ENCODE assay signal across 10 mouse cellular contexts in genomic region chr16:73097176-73097575, GRCm38 (mm10).
DNase-seq lines count a peak whose midpoint lies in the region; ATAC-seq and TF ChIP-seq lines count a peak whose summit lies in the region.
"Had no signal": no experiment of that assay in that cellular context is flagged by ENCODE, and none has a peak within 500 bp of the region (broad histone marks: within the 10 kb centered on the region; RNA-seq: fewer than 3 reads in every experiment).

No protein-coding gene starts in this region.

- peak overlapping the region; percentile 49 for H3K27ac ChIP-seq in ES-Bruce4 (ENCODE audit: insufficient read depth, low read length)
- no peak overlapping the region for H3K27ac ChIP-seq in forebrain, embryonic 13.5 days
- H3K27ac ChIP-seq in intestine, postnatal 0 days (ENCODE audit: low read depth, low read length), result no peak overlapping the region

- H3K4me3 ChIP-seq in ES-Bruce4 (ENCODE audit: low read depth, low read length), result no peak overlapping the region
- no peak overlapping the region for H3K4me3 ChIP-seq in forebrain, embryonic 13.5 days
- H3K4me3 ChIP-seq in intestine, postnatal 0 days (ENCODE audit: low read depth, low read length), result no peak overlapping the region
- H3K4me3 ChIP-seq: erythroblast, embryonic 14.5 days had no signal

- no peaks in the 10 kb centered on the region for H3K36me3 ChIP-seq in ES-Bruce4 (ENCODE audit: control insufficient read depth, insufficient read depth, low read length, poor library complexity, severe bottlenecking)
- H3K36me3 ChIP-seq in forebrain, embryonic 13.5 days (ENCODE audit: poor library complexity, severe bottlenecking), result no peaks in the 10 kb centered on the region
- no peaks in the 10 kb centered on the region for H3K36me3 ChIP-seq in intestine, postnatal 0 days (ENCODE audit: control insufficient read depth, insufficient read depth)

- 21% methylated on average over 14 of the region's 14 CpGs for WGBS in forebrain, embryonic 13.5 days
- 60% methylated on average over 14 of the region's 14 CpGs for WGBS in intestine, postnatal 0 days

- H3K27me3 ChIP-seq in ES-Bruce4 (ENCODE audit: control insufficient read depth, insufficient read depth, low read length, poor library complexity, severe bottlenecking), result no peaks in the 10 kb centered on the region
- H3K27me3 ChIP-seq in forebrain, embryonic 13.5 days, result no peaks in the 10 kb centered on the region
- H3K27me3 ChIP-seq in intestine, postnatal 0 days (replicated peaks; ENCODE audit: control insufficient read depth, insufficient read depth, low read length), result no peaks in the 10 kb centered on the region

- TF ChIP-seq EP300 in ES-Bruce4 (IDR thresholded peaks at IDR 0.05; ENCODE audit: insufficient read depth, low read depth, low read length), result no peak

- peak overlapping the region; percentile 38 for H3K4me2 ChIP-seq in forebrain, embryonic 13.5 days
- no peak overlapping the region for H3K4me2 ChIP-seq in intestine, postnatal 0 days (replicated peaks; ENCODE audit: low read depth)

- peaks cover 4% of the 10 kb centered on the region for H3K4me1 ChIP-seq in ES-Bruce4 (ENCODE audit: control insufficient read depth, insufficient read depth, low read length)
- peaks cover 11% of the 10 kb centered on the region; the same call in 1 of the 2 replicates for H3K4me1 ChIP-seq in forebrain, embryonic 13.5 days
- H3K4me1 ChIP-seq in intestine, postnatal 0 days (replicated peaks; ENCODE audit: control insufficient read depth, insufficient read depth, low read length), result no peaks in the 10 kb centered on the region

- DNase-seq in adrenal gland, adult 8-10 months, result peak; percentile 39
- DNase-seq in frontal cortex, postnatal 10 days (ENCODE audit: low spot score in 2 of 2), result no peak
- DNase-seq in right cerebral cortex, adult 2 months (ENCODE audit: low spot score in 2 of 2), result no peak
- DNase-seq: kidney, adult 9 months had no signal

- no peak overlapping the region for H3K9ac ChIP-seq in ES-Bruce4 (ENCODE audit: low read depth, poor library complexity, severe bottlenecking)
- no peak overlapping the region for H3K9ac ChIP-seq in forebrain, embryonic 13.5 days
- no peak overlapping the region for H3K9ac ChIP-seq in intestine, postnatal 0 days (ENCODE audit: low read depth, low read length)

- H3K9me3 ChIP-seq in ES-Bruce4 (replicated peaks; ENCODE audit: control insufficient read depth, insufficient read depth, low read length, poor library complexity, severe bottlenecking), result no peaks in the 10 kb centered on the region
- no peaks in the 10 kb centered on the region for H3K9me3 ChIP-seq in forebrain, embryonic 13.5 days (replicated peaks)
- no peaks in the 10 kb centered on the region for H3K9me3 ChIP-seq in intestine, postnatal 0 days (ENCODE audit: control insufficient read depth)

- ATAC-seq in forebrain, embryonic 13.5 days, result no peak
- 0 out of 2 replicates have a peak, but pooled peaks have one; percentile 38 for ATAC-seq in megakaryocyte progenitor cell, adult 5-6 weeks (replicated peaks; ENCODE audit: poor library complexity)
- ATAC-seq in intestine, postnatal 0 days, result no peak
- ATAC-seq: lung, postnatal 0 days had no signal

- TF ChIP-seq CTCF in ES-Bruce4 (IDR thresholded peaks at IDR 0.05; ENCODE audit: low read depth, low read length), result no peak
- TF ChIP-seq CTCF in intestine, postnatal 0 days (IDR thresholded peaks at IDR 0.05; ENCODE audit: low read depth), result no peak

- TF ChIP-seq POLR2A in ES-Bruce4 (IDR thresholded peaks at IDR 0.05; ENCODE audit: insufficient read depth, low read length), result no peak
